Mouse (Mus musculus): ENCODE data around the gene Cdk18. TPM values are rescaled to one million over a fixed set of nuclear protein-coding genes. Genes with fewer than 3 reads are reported as not detected.
A peak's percentile ranks its signal among the peaks of the same experiment; 100 is the strongest.

Gene Cdk18
- polyA plus RNA-seq, 1 experiment: 24.6 TPM

GRCm38 (mm10) chr1:132140171-132140570 lies 687 bp upstream of the Cdk18 start:
- no peaks in the 10 kb centered on the region for H3K36me3 ChIP-seq (ENCODE audit: control insufficient read depth, insufficient read depth, low read length, poor library complexity, severe bottlenecking)
- no peak overlapping the region for H3K9ac ChIP-seq (ENCODE audit: low read depth, poor library complexity, severe bottlenecking)
- TF ChIP-seq CTCF (IDR thresholded peaks at IDR 0.05; ENCODE audit: low read depth, low read length) (peak; percentile 66), EP300 (IDR thresholded peaks at IDR 0.05; ENCODE audit: insufficient read depth, low read depth, low read length) (no peak), POLR2A (IDR thresholded peaks at IDR 0.05; ENCODE audit: insufficient read depth, low read length) (no peak)
- peaks cover 4% of the 10 kb centered on the region for H3K4me1 ChIP-seq (ENCODE audit: control insufficient read depth, insufficient read depth, low read length)
- no peak overlapping the region for H3K27ac ChIP-seq (ENCODE audit: insufficient read depth, low read length)
- no peaks in the 10 kb centered on the region for H3K9me3 ChIP-seq (replicated peaks; ENCODE audit: control insufficient read depth, insufficient read depth, low read length, poor library complexity, severe bottlenecking)
- H3K27me3 ChIP-seq (ENCODE audit: control insufficient read depth, insufficient read depth, low read length, poor library complexity, severe bottlenecking): no peaks in the 10 kb centered on the region
- H3K4me3 ChIP-seq (ENCODE audit: low read depth, low read length): no peak overlapping the region

- no peaks in the 10 kb centered on the region for H3K36me3 ChIP-seq (ENCODE audit: control insufficient read depth, insufficient read depth, low read length, poor library complexity, severe bottlenecking)
- TF ChIP-seq CTCF (IDR thresholded peaks at IDR 0.05; ENCODE audit: low read depth, low read length) (no peak), POLR2A (IDR thresholded peaks at IDR 0.05; ENCODE audit: insufficient read depth, low read length) (no peak), EP300 (IDR thresholded peaks at IDR 0.05; ENCODE audit: insufficient read depth, low read depth, low read length) (no peak)
- peaks cover 4% of the 10 kb centered on the region for H3K4me1 ChIP-seq (ENCODE audit: control insufficient read depth, insufficient read depth, low read length)
- H3K4me3 ChIP-seq (ENCODE audit: low read depth, low read length): peak overlapping the region; percentile 71
- H3K27me3 ChIP-seq (ENCODE audit: control insufficient read depth, insufficient read depth, low read length, poor library complexity, severe bottlenecking): no peaks in the 10 kb centered on the region
- H3K27ac ChIP-seq (ENCODE audit: insufficient read depth, low read length): no peak overlapping the region
- no peaks in the 10 kb centered on the region for H3K9me3 ChIP-seq (replicated peaks; ENCODE audit: control insufficient read depth, insufficient read depth, low read length, poor library complexity, severe bottlenecking)
- peak overlapping the region; percentile 70 for H3K9ac ChIP-seq (ENCODE audit: low read depth, poor library complexity, severe bottlenecking)
Measured at GRCm38 (mm10) chr1:132138576-132139415, 688 bp downstream of the Cdk18 start.

GRCm38 (mm10) chr1:132137935-132138575 lies 1.4 kb downstream of the Cdk18 start:
- TF ChIP-seq POLR2A (IDR thresholded peaks at IDR 0.05; ENCODE audit: insufficient read depth, low read length) (no peak), CTCF (IDR thresholded peaks at IDR 0.05; ENCODE audit: low read depth, low read length) (no peak), EP300 (IDR thresholded peaks at IDR 0.05; ENCODE audit: insufficient read depth, low read depth, low read length) (no peak)
- Histone ChIP-seq H3K27me3 (ENCODE audit: control insufficient read depth, insufficient read depth, low read length, poor library complexity, severe bottlenecking) (no peaks in the 10 kb centered on the region), H3K4me1 (ENCODE audit: control insufficient read depth, insufficient read depth, low read length) (peaks cover 4% of the 10 kb centered on the region), H3K9me3 (replicated peaks; ENCODE audit: control insufficient read depth, insufficient read depth, low read length, poor library complexity, severe bottlenecking) (no peaks in the 10 kb centered on the region), H3K27ac (ENCODE audit: insufficient read depth, low read length) (no peak overlapping the region), H3K9ac (ENCODE audit: low read depth, poor library complexity, severe bottlenecking) (peak overlapping the region; percentile 70), H3K36me3 (ENCODE audit: control insufficient read depth, insufficient read depth, low read length, poor library complexity, severe bottlenecking) (no peaks in the 10 kb centered on the region), H3K4me3 (ENCODE audit: low read depth, low read length) (peak overlapping the region; percentile 71)

DNA sequence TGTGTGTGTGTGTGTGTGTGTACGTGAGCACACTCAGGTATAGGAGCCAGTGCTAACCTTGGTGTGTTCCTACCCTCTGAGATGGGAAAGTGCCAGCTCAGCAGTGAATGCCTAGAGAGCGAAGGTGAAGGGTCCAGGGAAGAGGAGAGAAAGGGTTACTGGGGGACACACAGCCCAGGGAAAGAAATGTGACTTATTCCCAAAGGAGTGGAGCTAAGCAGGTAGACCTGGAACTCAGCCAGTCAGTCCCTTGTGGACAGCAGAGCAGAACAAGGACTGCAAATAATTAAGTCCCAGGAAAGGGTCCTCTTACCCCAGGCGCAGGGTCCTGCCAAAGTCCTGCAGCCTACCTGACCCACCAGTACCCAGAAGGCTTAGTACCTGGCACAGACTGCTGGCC lies 2.6 kb downstream of the Cdk18 start:
- Histone ChIP-seq H3K4me3 (ENCODE audit: low read depth, low read length) (no peak overlapping the region), H3K36me3 (ENCODE audit: control insufficient read depth, insufficient read depth, low read length, poor library complexity, severe bottlenecking) (no peaks in the 10 kb centered on the region), H3K27me3 (ENCODE audit: control insufficient read depth, insufficient read depth, low read length, poor library complexity, severe bottlenecking) (no peaks in the 10 kb centered on the region), H3K27ac (ENCODE audit: insufficient read depth, low read length) (no peak overlapping the region), H3K9me3 (replicated peaks; ENCODE audit: control insufficient read depth, insufficient read depth, low read length, poor library complexity, severe bottlenecking) (no peaks in the 10 kb centered on the region), H3K4me1 (ENCODE audit: control insufficient read depth, insufficient read depth, low read length) (peaks cover 4% of the 10 kb centered on the region), H3K9ac (ENCODE audit: low read depth, poor library complexity, severe bottlenecking) (no peak overlapping the region)
- no peak for TF ChIP-seq EP300 (IDR thresholded peaks at IDR 0.05; ENCODE audit: insufficient read depth, low read depth, low read length)

DNA sequence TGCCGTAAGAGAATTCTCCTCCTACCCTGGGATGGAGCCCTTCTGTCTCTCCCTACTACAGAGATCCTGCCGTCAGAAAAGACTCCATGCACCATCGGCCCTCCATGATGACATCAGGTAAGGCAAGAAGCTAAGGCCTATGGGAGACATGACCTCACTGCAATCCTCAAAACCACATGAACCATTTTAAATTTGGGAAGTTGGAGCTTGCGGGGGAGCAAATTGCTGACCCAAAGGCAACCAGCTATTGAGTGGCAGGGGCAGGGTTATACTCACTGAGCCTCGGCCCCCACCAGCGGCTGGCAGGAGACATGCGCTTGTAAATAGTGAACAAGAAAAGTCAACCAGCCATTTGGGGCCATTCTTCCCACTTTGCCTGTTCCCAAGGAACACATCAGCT lies 3.9 kb downstream of the Cdk18 start:
- no peak overlapping the region for H3K9ac ChIP-seq (ENCODE audit: low read depth, poor library complexity, severe bottlenecking)
- no peaks in the 10 kb centered on the region for H3K9me3 ChIP-seq (replicated peaks; ENCODE audit: control insufficient read depth, insufficient read depth, low read length, poor library complexity, severe bottlenecking)
- TF ChIP-seq CTCF (IDR thresholded peaks at IDR 0.05; ENCODE audit: low read depth, low read length) (no peak), EP300 (IDR thresholded peaks at IDR 0.05; ENCODE audit: insufficient read depth, low read depth, low read length) (no peak)
- no peak overlapping the region for H3K27ac ChIP-seq (ENCODE audit: insufficient read depth, low read length)
- H3K4me1 ChIP-seq (ENCODE audit: control insufficient read depth, insufficient read depth, low read length): peaks cover 4% of the 10 kb centered on the region
- H3K27me3 ChIP-seq (ENCODE audit: control insufficient read depth, insufficient read depth, low read length, poor library complexity, severe bottlenecking): no peaks in the 10 kb centered on the region
- H3K4me3 ChIP-seq (ENCODE audit: low read depth, low read length): no peak overlapping the region
- no peaks in the 10 kb centered on the region for H3K36me3 ChIP-seq (ENCODE audit: control insufficient read depth, insufficient read depth, low read length, poor library complexity, severe bottlenecking)

GRCm38 (mm10) chr1:132128311-132128710 lies 11.2 kb downstream of the Cdk18 start:
- no peak overlapping the region for H3K9ac ChIP-seq (ENCODE audit: low read depth, poor library complexity, severe bottlenecking)
- no peaks in the 10 kb centered on the region for H3K27me3 ChIP-seq (ENCODE audit: control insufficient read depth, insufficient read depth, low read length, poor library complexity, severe bottlenecking)
- no peaks in the 10 kb centered on the region for H3K4me1 ChIP-seq (ENCODE audit: control insufficient read depth, insufficient read depth, low read length)
- TF ChIP-seq POLR2A (IDR thresholded peaks at IDR 0.05; ENCODE audit: insufficient read depth, low read length): no peak
- no peak for TF ChIP-seq CTCF (IDR thresholded peaks at IDR 0.05; ENCODE audit: low read depth, low read length)
- TF ChIP-seq EP300 (IDR thresholded peaks at IDR 0.05; ENCODE audit: insufficient read depth, low read depth, low read length): no peak
- no peaks in the 10 kb centered on the region for H3K36me3 ChIP-seq (ENCODE audit: control insufficient read depth, insufficient read depth, low read length, poor library complexity, severe bottlenecking)
- H3K4me3 ChIP-seq (ENCODE audit: low read depth, low read length): no peak overlapping the region
- no peak overlapping the region for H3K27ac ChIP-seq (ENCODE audit: insufficient read depth, low read length)
- no peaks in the 10 kb centered on the region for H3K9me3 ChIP-seq (replicated peaks; ENCODE audit: control insufficient read depth, insufficient read depth, low read length, poor library complexity, severe bottlenecking)

Measured in ES-Bruce4 (cell line).